Mouse (Mus musculus): ENCODE results near the gene Cmtm4. TPM values are rescaled to one million over a fixed set of nuclear protein-coding genes. Genes with fewer than 3 reads are reported as not detected.

Cmtm4 gene
- polyA plus RNA-seq, 1 experiment: 31.1 TPM

Other genes starting within 250 kb of the Cmtm4 start
- 21.8 and 23.0 TPM in 2 replicates for gene Bean1, start 225.4 kb downstream of the Cmtm4 start, polyA plus RNA-seq (2012; rRNA removed)
- 37.2 and 38.4 TPM in 2 replicates for gene Tk2, start 147.2 kb downstream of the Cmtm4 start, polyA plus RNA-seq (2012; rRNA removed)
- gene Cklf, start 144.9 kb downstream of the Cmtm4 start, polyA plus RNA-seq (2012; rRNA removed): 6.9 and 7.9 TPM in 2 replicates
- not detected in 2 replicates for gene Cmtm2a, start 102.6 kb downstream of the Cmtm4 start, polyA plus RNA-seq (2012; rRNA removed)
- not detected in 2 replicates for gene Gm45711, start 85.7 kb downstream of the Cmtm4 start, polyA plus RNA-seq (2012; rRNA removed)
- gene Cmtm1, start 85.7 kb downstream of the Cmtm4 start, polyA plus RNA-seq (2012; rRNA removed): not detected in 2 replicates
- gene Gm11020, start 74.2 kb downstream of the Cmtm4 start, polyA plus RNA-seq (2012; rRNA removed): not detected in 2 replicates
- gene Cmtm2b, start 73.6 kb downstream of the Cmtm4 start, polyA plus RNA-seq (2012; rRNA removed): not detected in 2 replicates
- gene Cmtm3, start 56.4 kb downstream of the Cmtm4 start, polyA plus RNA-seq (2012; rRNA removed): 16.9 and 18.6 TPM in 2 replicates
- 174 and 191 TPM in 2 replicates for gene Dync1li2, start 47.2 kb upstream of the Cmtm4 start, polyA plus RNA-seq (2012; rRNA removed)
- 0.23 and 0.40 TPM in 2 replicates for gene Terb1, start 114.1 kb upstream of the Cmtm4 start, polyA plus RNA-seq (2012; rRNA removed)
- 96.1 and 96.5 TPM in 2 replicates for gene Nae1, start 138.8 kb upstream of the Cmtm4 start, polyA plus RNA-seq (2012; rRNA removed)
- gene Car7, start 138.9 kb upstream of the Cmtm4 start, polyA plus RNA-seq (2012; rRNA removed): 59.8 and 67.8 TPM in 2 replicates
- gene Pdp2, start 195.6 kb upstream of the Cmtm4 start, polyA plus RNA-seq (2012; rRNA removed): 6.9 and 7.4 TPM in 2 replicates
- not detected in 2 replicates for gene Cdh16, start 228.6 kb upstream of the Cmtm4 start, polyA plus RNA-seq (2012; rRNA removed)
- 3.3 and 3.6 TPM in 2 replicates for gene Rrad, start 235.5 kb upstream of the Cmtm4 start, polyA plus RNA-seq (2012; rRNA removed)
- gene Ciao2b, start 246.2 kb upstream of the Cmtm4 start, polyA plus RNA-seq (2012; rRNA removed): 53.9 and 54.7 TPM in 2 replicates